Mouse (Mus musculus): Measurements from ENCODE around the gene Wdr45.
"Not testable (repeated sequence)": the region's sequence is repeated elsewhere in the genome, so short reads cannot be mapped to it uniquely, and the experiment has no call there.

Gene Wdr45

GRCm38 (mm10) chrX:7714135-7714899 is at the start of gene Wdr45:
Wdr45 (plus strand) TSS chrX:7714333.
- in situ Hi-C loops (cut with MboI, MseI): loop anchor here (5.0 kb wide), 1 partner anchor 383 kb away; no protein-coding TSS in a partner anchor

GRCm38 (mm10) chrX:7664791-7665190 is 49.3 kb upstream of the Wdr45 start:
- in situ Hi-C loops (cut with MboI, MseI): no loop called here

- in situ Hi-C loops (cut with MboI, MseI): no loop called here
Measured at GRCm38 (mm10) chrX:7665739-7666502, 48.2 kb upstream of the Wdr45 start.

GRCm38 (mm10) chrX:7670390-7670881 is 43.7 kb upstream of the Wdr45 start:
- in situ Hi-C loops (cut with MboI, MseI): no loop called here

- in situ Hi-C loops (cut with MboI, MseI): no loop called here
Measured at GRCm38 (mm10) chrX:7670921-7671623, 43.1 kb upstream of the Wdr45 start, which contains the start of gene Plp2. Plp2 (minus strand) TSS chrX:7671390.

- in situ Hi-C loops (cut with MboI, MseI): no loop called here
Measured at GRCm38 (mm10) chrX:7672739-7673138, 41.4 kb upstream of the Wdr45 start.

- in situ Hi-C loops (cut with MboI, MseI): no loop called here
Measured at GRCm38 (mm10) chrX:7673578-7674281, 40.4 kb upstream of the Wdr45 start.

- in situ Hi-C loops (cut with MboI, MseI): no loop called here
Measured at GRCm38 (mm10) chrX:7674284-7675000, 39.7 kb upstream of the Wdr45 start.

GRCm38 (mm10) chrX:7675001-7675380 is 39.1 kb upstream of the Wdr45 start:
- in situ Hi-C loops (cut with MboI, MseI): no loop called here

GRCm38 (mm10) chrX:7678986-7679385 is 35.1 kb upstream of the Wdr45 start:
- in situ Hi-C loops (cut with MboI, MseI): no loop called here

- in situ Hi-C loops (cut with MboI, MseI): no loop called here
Measured at GRCm38 (mm10) chrX:7679405-7680056, 34.6 kb upstream of the Wdr45 start.

- in situ Hi-C loops (cut with MboI, MseI): no loop called here
Measured at GRCm38 (mm10) chrX:7680057-7680412, 34.1 kb upstream of the Wdr45 start.

- in situ Hi-C loops (cut with MboI, MseI): no loop called here
Measured at GRCm38 (mm10) chrX:7680864-7681263, 33.3 kb upstream of the Wdr45 start, which contains the start of gene Magix. Magix (minus strand) TSS chrX:7681251.

GRCm38 (mm10) chrX:7688321-7688720 is 25.8 kb upstream of the Wdr45 start:
- in situ Hi-C loops (cut with MboI, MseI): no loop called here

GRCm38 (mm10) chrX:7690486-7690885 is 23.6 kb upstream of the Wdr45 start:
- in situ Hi-C loops (cut with MboI, MseI): no loop called here

- in situ Hi-C loops (cut with MboI, MseI): no loop called here
Measured at GRCm38 (mm10) chrX:7692862-7693261, 21.3 kb upstream of the Wdr45 start.

GRCm38 (mm10) chrX:7696520-7696919 is 17.6 kb upstream of the Wdr45 start:
- in situ Hi-C loops (cut with MboI, MseI): no loop called here

- in situ Hi-C loops (cut with MboI, MseI): no loop called here
Measured at GRCm38 (mm10) chrX:7696954-7697381, 17.2 kb upstream of the Wdr45 start, which contains the start of gene Gpkow. Gpkow (plus strand) TSS chrX:7697131.

- in situ Hi-C loops (cut with MboI, MseI): loop anchor here (5.0 kb wide), 1 partner anchor 384 kb away; no protein-coding TSS in a partner anchor
Measured at GRCm38 (mm10) chrX:7713764-7714134, 384 bp upstream of the Wdr45 start.

- in situ Hi-C loops (cut with MboI, MseI): not testable (repeated sequence)
Measured at GRCm38 (mm10) chrX:7716058-7716457, 1.9 kb downstream of the Wdr45 start.
